Mouse (Mus musculus) forebrain, embryonic 11.5 days (tissue): ENCODE results near the gene Pak2. TPM values are rescaled to one million over a fixed set of nuclear protein-coding genes. Genes with fewer than 3 reads are reported as not detected.

Experiments used
- microRNA-seq: library from miRNA; unstranded; fragments of <30 nt; microRNA quantifications from one replicate; pipeline ENCODE4, GENCODE M21; 2016; ENCODE audit not compliant: insufficient number of aligned reads
- polyA plus RNA-seq: library from polyadenylated mRNA; unstranded; fragments of >200 nt; fragmentation: Nextera tagmentation; extraction: Ambion mirVana; gene quantifications from 2 replicates; pipeline ENCODE4 v1.2.1, GENCODE M21; 2014

Pak2 gene
- polyA plus RNA-seq, 1 experiment from 2014 or later: 53.9 TPM

Small RNAs within 50 kb of the gene (microRNA-seq; reads per million reads assigned to microRNA genes)
- gene Gm26269: not detected

Other genes starting within 250 kb of the Pak2 start
- gene Meltf, start 200.5 kb downstream of the Pak2 start, polyA plus RNA-seq: 0.07 TPM in 1 of 2 replicates, not detected in the other
- gene Pigz, start 145.5 kb downstream of the Pak2 start, polyA plus RNA-seq: 0.97 and 1.1 TPM in 2 replicates
- gene 0610012G03Rik, start 130.8 kb downstream of the Pak2 start, polyA plus RNA-seq: 84.6 and 92.5 TPM in 2 replicates
- gene Ncbp2, start 130.8 kb downstream of the Pak2 start, polyA plus RNA-seq: 146 and 149 TPM in 2 replicates
- 13.6 and 15.2 TPM in 2 replicates for gene Senp5, start 76.1 kb downstream of the Pak2 start, polyA plus RNA-seq
- 136 and 144 TPM in 2 replicates for gene Pigx, start 20.4 kb upstream of the Pak2 start, polyA plus RNA-seq
- 43.3 and 43.5 TPM in 2 replicates for gene Cep19, start 20.5 kb upstream of the Pak2 start, polyA plus RNA-seq
- gene Nrros, start 86.3 kb upstream of the Pak2 start, polyA plus RNA-seq: 6.7 and 7.5 TPM in 2 replicates
- 0.35 TPM in 1 of 2 replicates, not detected in the other for gene Bex6, start 100.5 kb upstream of the Pak2 start, polyA plus RNA-seq
- gene Fbxo45, start 167.8 kb upstream of the Pak2 start, polyA plus RNA-seq: 28.0 and 31.1 TPM in 2 replicates
- gene Wdr53, start 167.9 kb upstream of the Pak2 start, polyA plus RNA-seq: 17.4 and 20.3 TPM in 2 replicates
- gene Smco1, start 192.1 kb upstream of the Pak2 start, polyA plus RNA-seq: not detected in 2 replicates
- gene Rnf168, start 198.1 kb upstream of the Pak2 start, polyA plus RNA-seq: 36.6 and 40.9 TPM in 2 replicates